Mouse (Mus musculus) liver, embryonic 16.5 days (tissue): Measurements from ENCODE around the gene Etnppl. TPM values are rescaled to one million over a fixed set of nuclear protein-coding genes. Genes with fewer than 3 reads are reported as not detected.

ENCODE experiments used
- ATAC-seq: fragments of 200-750 bp; cut with Nextera tagmentation; 2 replicates; pipeline ENCODE4 v1.8.0; 2017; ENCODE audit warnings: low read depth, mild to moderate bottlenecking, moderate number of reproducible peaks, moderate library complexity
- H3K27ac ChIP-seq: fragments of 300-500 bp; sonication (generic); 2 replicates; pipeline ENCODE4 v1.5.1; 2014; ENCODE audit warnings: mild to moderate bottlenecking, low read length
- H3K27me3 ChIP-seq: fragments of 300-500 bp; sonication (generic); 2 replicates; pipeline ENCODE4 v1.6.1; 2014; ENCODE audit warnings: low read depth, low read length, mixed read lengths; ENCODE audit not compliant: control insufficient read depth, insufficient read depth
- H3K36me3 ChIP-seq: fragments of 300-500 bp; sonication (generic); 2 replicates; pipeline ENCODE4 v1.6.1; 2014; ENCODE audit warnings: mild to moderate bottlenecking; ENCODE audit not compliant: control insufficient read depth, insufficient read depth
- H3K4me1 ChIP-seq: fragments of 300-500 bp; sonication (generic); 2 replicates; pipeline ENCODE4 v1.6.1; 2014; ENCODE audit warnings: low read depth, low read length, mixed read lengths; ENCODE audit not compliant: control insufficient read depth
- H3K4me2 ChIP-seq: fragments of 300-500 bp; sonication (generic); 2 replicates; pipeline ENCODE4 v1.6.1; 2014; ENCODE audit warnings: low read depth, low read length, mixed read lengths
- H3K4me3 ChIP-seq: fragments of 300-500 bp; sonication (generic); 2 replicates; pipeline ENCODE4 v1.5.1; 2014; ENCODE audit warnings: low read depth, mild to moderate bottlenecking, low read length
- H3K9ac ChIP-seq: fragments of 300-500 bp; sonication (generic); 2 replicates; pipeline ENCODE4 v1.6.1; 2014; ENCODE audit warnings: low read depth, low read length
- H3K9me3 ChIP-seq: fragments of 300-500 bp; sonication (generic); replicated peaks from 2 replicates; pipeline ENCODE4 v1.6.1; 2016; ENCODE audit warnings: low read length; ENCODE audit not compliant: control insufficient read depth
- WGBS: fragments of 180-500 bp; shearing (Covaris S2); extraction: QIAGEN DNeasy Blood & Tissue Kit; methylation state at CpG from one replicate; pipeline ENCODE4 v1.1.7; 2014; ENCODE audit not compliant: insufficient replicate concordance; 5-methylcytosine and 5-hydroxymethylcytosine counted together
- polyA plus RNA-seq: library from polyadenylated mRNA; unstranded; fragments of >200 nt; fragmentation: Nextera tagmentation; extraction: Ambion mirVana; gene quantifications from 2 replicates; pipeline ENCODE4 v1.2.1, GENCODE M21; 2015

Etnppl gene
- polyA plus RNA-seq, 1 experiment from 2014 or later: 1.9 TPM

GRCm38 (mm10) chr3:130649569-130649968, 32.3 kb downstream of the Etnppl start:
- Histone ChIP-seq H3K9ac (no peak overlapping the region), H3K4me2 (no peak overlapping the region), H3K4me3 (no peak overlapping the region), H3K36me3 (no peaks in the 10 kb centered on the region), H3K27me3 (no peaks in the 10 kb centered on the region), H3K4me1 (no peaks in the 10 kb centered on the region; the same call in 1 of the 2 replicates), H3K9me3 (no peaks in the 10 kb centered on the region), H3K27ac (no peak overlapping the region)
- peak; percentile 80 for ATAC-seq
- 39% methylated on average over 6 of the region's 6 CpGs for WGBS

GRCm38 (mm10) chr3:130660619-130661018, 43.4 kb downstream of the Etnppl start:
- peak; percentile 71 for ATAC-seq
- 20% methylated on average over 6 of the region's 6 CpGs for WGBS

GRCm38 (mm10) chr3:130662496-130662895, 45.2 kb downstream of the Etnppl start:
- H3K4me2 ChIP-seq: no peak overlapping the region
- no peaks in the 10 kb centered on the region for H3K4me1 ChIP-seq
- WGBS: 66% methylated on average over 3 of the region's 3 CpGs
- H3K9ac ChIP-seq: no peak overlapping the region
- H3K27ac ChIP-seq: no peak overlapping the region
- no peak for ATAC-seq
- no peaks in the 10 kb centered on the region for H3K36me3 ChIP-seq
- H3K27me3 ChIP-seq: no peaks in the 10 kb centered on the region
- H3K4me3 ChIP-seq: no peak overlapping the region
- H3K9me3 ChIP-seq: no peaks in the 10 kb centered on the region

More at GRCm38 (mm10) chr3:130660619-130661018, 43.4 kb downstream of the Etnppl start:
- no peaks in the 10 kb centered on the region for H3K4me1 ChIP-seq
- H3K9ac ChIP-seq: no peak overlapping the region
- H3K27ac ChIP-seq: no peak overlapping the region
- no peak overlapping the region for H3K4me3 ChIP-seq
- H3K36me3 ChIP-seq: no peaks in the 10 kb centered on the region
- no peak overlapping the region for H3K4me2 ChIP-seq
- H3K27me3 ChIP-seq: no peaks in the 10 kb centered on the region
- no peaks in the 10 kb centered on the region for H3K9me3 ChIP-seq

- H3K4me2 ChIP-seq: no peak overlapping the region
- H3K27ac ChIP-seq: no peak overlapping the region
- no peak overlapping the region for H3K9ac ChIP-seq
- no peaks in the 10 kb centered on the region for H3K27me3 ChIP-seq
- no peak overlapping the region for H3K4me3 ChIP-seq
- no peaks in the 10 kb centered on the region for H3K9me3 ChIP-seq
- no peaks in the 10 kb centered on the region for H3K36me3 ChIP-seq
- no peaks in the 10 kb centered on the region for H3K4me1 ChIP-seq
- 69% methylated on average over 14 of the region's 14 CpGs for WGBS
- no peak for ATAC-seq
Measured at GRCm38 (mm10) chr3:130671291-130671690, 54.0 kb downstream of the Etnppl start.

GRCm38 (mm10) chr3:130677671-130678460, 60.6 kb downstream of the Etnppl start:
- H3K36me3 ChIP-seq: no peaks in the 10 kb centered on the region
- no peak overlapping the region for H3K4me3 ChIP-seq
- no peak overlapping the region for H3K4me2 ChIP-seq
- H3K27ac ChIP-seq: no peak overlapping the region
- 78% methylated on average over 19 of the region's 19 CpGs for WGBS
- no peaks in the 10 kb centered on the region for H3K9me3 ChIP-seq
- H3K27me3 ChIP-seq: no peaks in the 10 kb centered on the region
- ATAC-seq: no peak
- H3K4me1 ChIP-seq: no peaks in the 10 kb centered on the region
- H3K9ac ChIP-seq: no peak overlapping the region

- no peak for ATAC-seq
Measured at GRCm38 (mm10) chr3:130681226-130681625, 64.0 kb downstream of the Etnppl start.

GRCm38 (mm10) chr3:130682183-130682582, 64.9 kb downstream of the Etnppl start:
- no peak overlapping the region for H3K4me3 ChIP-seq
- H3K9ac ChIP-seq: no peak overlapping the region
- no peaks in the 10 kb centered on the region for H3K9me3 ChIP-seq
- no peaks in the 10 kb centered on the region for H3K4me1 ChIP-seq
- 65% methylated on average over 9 of the region's 9 CpGs for WGBS
- no peaks in the 10 kb centered on the region for H3K27me3 ChIP-seq
- H3K4me2 ChIP-seq: no peak overlapping the region
- no peaks in the 10 kb centered on the region for H3K36me3 ChIP-seq
- no peak overlapping the region for H3K27ac ChIP-seq
- ATAC-seq: no peak

More at GRCm38 (mm10) chr3:130681226-130681625, 64.0 kb downstream of the Etnppl start:
- no peak overlapping the region for H3K4me3 ChIP-seq
- no peak overlapping the region for H3K9ac ChIP-seq
- H3K4me1 ChIP-seq: no peaks in the 10 kb centered on the region
- no peak overlapping the region for H3K4me2 ChIP-seq
- 61% methylated on average over 2 of the region's 2 CpGs for WGBS
- no peaks in the 10 kb centered on the region for H3K36me3 ChIP-seq
- no peaks in the 10 kb centered on the region for H3K27me3 ChIP-seq
- H3K9me3 ChIP-seq: no peaks in the 10 kb centered on the region
- no peak overlapping the region for H3K27ac ChIP-seq

GRCm38 (mm10) chr3:130683836-130684235, 66.6 kb downstream of the Etnppl start:
- H3K4me2 ChIP-seq: no peak overlapping the region
- H3K4me3 ChIP-seq: no peak overlapping the region
- no peaks in the 10 kb centered on the region for H3K36me3 ChIP-seq
- no peak overlapping the region for H3K9ac ChIP-seq
- WGBS: 64% methylated on average over 8 of the region's 8 CpGs
- no peak overlapping the region for H3K27ac ChIP-seq
- no peaks in the 10 kb centered on the region for H3K4me1 ChIP-seq
- ATAC-seq: no peak
- no peaks in the 10 kb centered on the region for H3K27me3 ChIP-seq
- H3K9me3 ChIP-seq: no peaks in the 10 kb centered on the region

GRCm38 (mm10) chr3:130684276-130685013, 67.2 kb downstream of the Etnppl start:
- H3K4me1 ChIP-seq: no peaks in the 10 kb centered on the region
- WGBS: 72% methylated on average over 9 of the region's 9 CpGs
- H3K27me3 ChIP-seq: no peaks in the 10 kb centered on the region
- no peak overlapping the region for H3K9ac ChIP-seq
- ATAC-seq: no peak
- H3K9me3 ChIP-seq: no peaks in the 10 kb centered on the region
- H3K27ac ChIP-seq: no peak overlapping the region
- no peak overlapping the region for H3K4me2 ChIP-seq
- H3K4me3 ChIP-seq: no peak overlapping the region
- no peaks in the 10 kb centered on the region for H3K36me3 ChIP-seq
